Mouse (Mus musculus) cerebellum, adult 2 months (tissue): ENCODE measurements around the gene Tgm7. TPM values are rescaled to one million over a fixed set of nuclear protein-coding genes. Genes with fewer than 3 reads are reported as not detected.
"Not testable (repeated sequence)": the region's sequence is repeated elsewhere in the genome, so short reads cannot be mapped to it uniquely, and the experiment has no call there.

Experiments used
- DNase-seq, 2 experiments: peaks; one replicate each; pipeline ENCODE4 v3.0.0; 2021
- H3K27ac ChIP-seq: fragments of 200-500 bp; 2 replicates; pipeline ENCODE4 v1.5.1; 2012; ENCODE audit warnings: low read length, control low read depth, inconsistent platforms; ENCODE audit not compliant: insufficient read depth
- H3K27me3 ChIP-seq: fragments of 200-500 bp; 2 replicates; pipeline ENCODE4 v1.6.1; 2012; ENCODE audit warnings: inconsistent platforms, mild to moderate bottlenecking, low read length, moderate library complexity; ENCODE audit not compliant: control insufficient read depth, insufficient read depth
- H3K4me1 ChIP-seq: fragments of 200-500 bp; 2 replicates; pipeline ENCODE4 v1.6.1; 2011; ENCODE audit warnings: low read length; ENCODE audit not compliant: control insufficient read depth, insufficient read depth
- H3K4me3 ChIP-seq: fragments of 200-500 bp; replicated peaks from 2 replicates; pipeline ENCODE3; 2011; ENCODE audit warnings: mild to moderate bottlenecking, low read depth, low read length, control low read depth; ENCODE audit not compliant: insufficient read depth
- CTCF ChIP-seq: fragments of 200-500 bp; IDR thresholded peaks from 2 replicates; pipeline ENCODE4 v1.5.1; 2011; ENCODE audit warnings: low read depth, mild to moderate bottlenecking, control low read depth, low read length, moderate library complexity, borderline replicate concordance; ENCODE audit not compliant: insufficient read depth
- POLR2A ChIP-seq: fragments of 200-500 bp; IDR thresholded peaks from 2 replicates; pipeline ENCODE4 v1.6.1; 2011; ENCODE audit warnings: low read length, control low read depth, borderline replicate concordance; ENCODE audit not compliant: insufficient read depth
- WGBS: fragments of 180-500 bp; shearing (Covaris S2); methylation state at CpG from one replicate; pipeline ENCODE4 v1.1.7; 2018; 5-methylcytosine and 5-hydroxymethylcytosine counted together
- polyA plus RNA-seq: library from polyadenylated mRNA; depleted of rRNA; stranded (reverse); fragments of >200 nt; gene quantifications from 2 replicates; pipeline ENCODE4 v1.2.3, GENCODE M21; 2012

Tgm7 gene
- polyA plus RNA-seq, 1 experiment: 1.3 TPM

GRCm38 (mm10) chr2:121137371-121137770 is 27.8 kb upstream of the Tgm7 start:
- Histone ChIP-seq H3K27me3 (no peaks in the 10 kb centered on the region), H3K4me1 (no peaks in the 10 kb centered on the region; the same call in 1 of the 2 replicates), H3K4me3 (no peak overlapping the region), H3K27ac (no peak overlapping the region)
- 96% methylated on average over 4 of the region's 4 CpGs for WGBS
- DNase-seq: no peak
- TF ChIP-seq POLR2A (no peak), CTCF (no peak)

GRCm38 (mm10) chr2:121132822-121133221 is 23.2 kb upstream of the Tgm7 start:
- WGBS: 84% methylated on average over 1 of the region's 1 CpGs
- Histone ChIP-seq H3K4me3 (no peak overlapping the region), H3K4me1 (no peaks in the 10 kb centered on the region), H3K27me3 (no peaks in the 10 kb centered on the region), H3K27ac (no peak overlapping the region)
- DNase-seq: no peak
- TF ChIP-seq POLR2A: no peak
- TF ChIP-seq CTCF: no peak

GRCm38 (mm10) chr2:121128865-121129620 is 19.4 kb upstream of the Tgm7 start:
- H3K27me3 ChIP-seq: no peaks in the 10 kb centered on the region
- no peak overlapping the region for H3K27ac ChIP-seq
- no peak for TF ChIP-seq POLR2A
- no peak for TF ChIP-seq CTCF
- H3K4me3 ChIP-seq: no peak overlapping the region
- no peak for DNase-seq
- WGBS: 70% methylated on average over 9 of the region's 9 CpGs
- no peaks in the 10 kb centered on the region for H3K4me1 ChIP-seq

GRCm38 (mm10) chr2:121127536-121127935 is 17.9 kb upstream of the Tgm7 start:
- no peak for DNase-seq
- no peaks in the 10 kb centered on the region for H3K27me3 ChIP-seq
- H3K4me3 ChIP-seq: no peak overlapping the region
- 88% methylated on average over 1 of the region's 1 CpGs for WGBS
- H3K4me1 ChIP-seq: no peaks in the 10 kb centered on the region
- no peak for TF ChIP-seq POLR2A
- no peak for TF ChIP-seq CTCF
- H3K27ac ChIP-seq: no peak overlapping the region

GRCm38 (mm10) chr2:121126302-121126701 is 16.7 kb upstream of the Tgm7 start:
- H3K27me3 ChIP-seq, DNase-seq, H3K4me3 ChIP-seq, H3K4me1 ChIP-seq, H3K27ac ChIP-seq: not testable (repeated sequence)
- 92% methylated on average over 5 of the region's 5 CpGs for WGBS

- Histone ChIP-seq H3K27me3 (no peaks in the 10 kb centered on the region), H3K4me1 (no peaks in the 10 kb centered on the region), H3K27ac (no peak overlapping the region), H3K4me3 (no peak overlapping the region)
- DNase-seq: no peak
- TF ChIP-seq CTCF: no peak
- TF ChIP-seq POLR2A: no peak
- WGBS: 78% methylated on average over 3 of the region's 3 CpGs
These were observed 9.7 kb upstream of the Tgm7 start for GRCm38 (mm10) chr2:121119260-121119659.

- no peak for DNase-seq
- TF ChIP-seq POLR2A (no peak), CTCF (no peak)
- Histone ChIP-seq H3K27ac (no peak overlapping the region), H3K4me3 (no peak overlapping the region), H3K4me1 (no peaks in the 10 kb centered on the region), H3K27me3 (no peaks in the 10 kb centered on the region)
- 97% methylated on average over 2 of the region's 2 CpGs for WGBS
These were observed 5.8 kb upstream of the Tgm7 start for GRCm38 (mm10) chr2:121115418-121115817.

GRCm38 (mm10) chr2:121105940-121106339 is 3.7 kb downstream of the Tgm7 start:
- H3K27me3 ChIP-seq: no peaks in the 10 kb centered on the region
- no peak overlapping the region for H3K4me3 ChIP-seq
- H3K4me1 ChIP-seq: no peaks in the 10 kb centered on the region
- no peak overlapping the region for H3K27ac ChIP-seq
- TF ChIP-seq CTCF (no peak), POLR2A (no peak)
- no peak for DNase-seq
